Mouse (Mus musculus): Measurements from ENCODE around the gene Ifne. TPM values are rescaled to one million over a fixed set of nuclear protein-coding genes. Genes with fewer than 3 reads are reported as not detected.

The Ifne gene
- polyA plus RNA-seq, 1 experiment from 2014 or later = not detected

- Histone ChIP-seq H3K9ac (no peak overlapping the region), H3K9me3 (no peaks in the 10 kb centered on the region), H3K4me1 (replicated peaks) (no peaks in the 10 kb centered on the region), H3K36me3 (no peaks in the 10 kb centered on the region), H3K27ac (no peak overlapping the region), H3K4me3 (replicated peaks) (no peak overlapping the region), H3K27me3 (replicated peaks) (no peaks in the 10 kb centered on the region), H3K4me2 (replicated peaks) (no peak overlapping the region)
- 0 out of 2 replicates have a peak, but pooled peaks have one; percentile 42 for ATAC-seq
- 74% methylated on average over 10 of the region's 10 CpGs for WGBS
Observed at GRCm38 (mm10) chr4:88909600-88910534, 29.9 kb upstream of the Ifne start.

GRCm38 (mm10) chr4:88893201-88893754, 13.3 kb upstream of the Ifne start:
- H3K4me3 ChIP-seq (replicated peaks) = no peak overlapping the region
- ATAC-seq = peak; percentile 89
- H3K4me2 ChIP-seq (replicated peaks) = no peak overlapping the region
- no peaks in the 10 kb centered on the region for H3K9me3 ChIP-seq
- no peak overlapping the region for H3K9ac ChIP-seq
- no peaks in the 10 kb centered on the region for H3K36me3 ChIP-seq
- H3K4me1 ChIP-seq (replicated peaks) = no peaks in the 10 kb centered on the region
- H3K27me3 ChIP-seq (replicated peaks) = no peaks in the 10 kb centered on the region
- no peak overlapping the region for H3K27ac ChIP-seq

DNA sequence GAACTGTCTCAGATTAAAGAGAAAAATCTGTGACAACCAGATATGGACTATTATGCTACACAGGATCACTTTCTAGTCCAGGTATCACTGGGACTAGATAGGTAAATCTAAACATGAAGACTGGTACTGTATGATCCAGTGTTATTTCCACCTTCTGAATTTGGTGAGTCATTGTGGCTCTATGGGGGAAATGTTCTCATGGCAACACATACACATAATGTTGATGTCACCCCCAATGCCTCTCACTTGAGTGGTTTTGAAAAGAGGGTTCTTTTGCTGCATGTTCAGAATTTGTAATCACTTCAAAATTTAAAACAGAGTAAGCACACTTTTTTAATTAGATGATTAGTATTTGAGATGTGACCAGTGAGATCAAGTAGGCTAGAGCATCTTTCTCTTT, 8.2 kb upstream of the Ifne start:
- Histone ChIP-seq H3K9ac (no peak overlapping the region), H3K9me3 (no peaks in the 10 kb centered on the region), H3K4me3 (replicated peaks) (no peak overlapping the region), H3K4me2 (replicated peaks) (no peak overlapping the region), H3K4me1 (replicated peaks) (no peaks in the 10 kb centered on the region), H3K27me3 (replicated peaks) (no peaks in the 10 kb centered on the region), H3K36me3 (no peaks in the 10 kb centered on the region), H3K27ac (no peak overlapping the region)
- ATAC-seq = no peak

GRCm38 (mm10) chr4:88878772-88879171, 1.2 kb downstream of the Ifne start:
- H3K4me1 ChIP-seq (replicated peaks) = no peaks in the 10 kb centered on the region
- no peak for ATAC-seq
- H3K4me3 ChIP-seq (replicated peaks) = no peak overlapping the region
- H3K27me3 ChIP-seq (replicated peaks) = no peaks in the 10 kb centered on the region
- H3K9me3 ChIP-seq = no peaks in the 10 kb centered on the region
- 65% methylated on average over 4 of the region's 4 CpGs for WGBS
- no peak overlapping the region for H3K4me2 ChIP-seq (replicated peaks)
- H3K27ac ChIP-seq = no peak overlapping the region
- no peaks in the 10 kb centered on the region for H3K36me3 ChIP-seq
- no peak overlapping the region for H3K9ac ChIP-seq

- Histone ChIP-seq H3K27ac (no peak overlapping the region), H3K9ac (no peak overlapping the region), H3K4me1 (replicated peaks) (no peaks in the 10 kb centered on the region), H3K4me2 (replicated peaks) (peak overlapping the region; percentile 20; the same call in 1 of the 2 replicates), H3K4me3 (replicated peaks) (no peak overlapping the region), H3K36me3 (no peaks in the 10 kb centered on the region), H3K9me3 (no peaks in the 10 kb centered on the region), H3K27me3 (replicated peaks) (no peaks in the 10 kb centered on the region)
- 46% methylated on average over 10 of the region's 10 CpGs for WGBS
- ATAC-seq = peak; percentile 62
Observed at GRCm38 (mm10) chr4:88878246-88878645, 1.8 kb downstream of the Ifne start.

DNA sequence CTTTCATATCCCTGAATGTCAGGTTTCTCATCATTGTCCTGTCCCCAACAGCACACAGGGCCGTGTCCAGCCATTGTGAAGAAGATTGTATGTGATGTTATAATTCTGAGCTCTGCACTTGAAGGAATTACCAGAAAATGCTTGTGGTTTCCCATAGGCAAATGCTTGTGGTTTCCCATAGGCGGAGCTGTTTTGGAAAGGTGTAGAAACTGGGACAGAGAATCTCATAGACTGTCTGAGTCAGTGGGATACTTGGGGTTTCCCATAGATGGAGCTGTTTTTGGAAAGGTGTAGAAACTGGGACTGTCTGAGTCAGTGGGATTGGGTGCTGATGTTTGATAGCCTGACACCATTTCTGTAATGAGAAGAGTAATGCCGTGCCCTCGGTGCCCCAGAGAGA, 3.5 kb downstream of the Ifne start:
- Histone ChIP-seq H3K9ac (no peak overlapping the region), H3K27me3 (replicated peaks) (no peaks in the 10 kb centered on the region), H3K4me3 (replicated peaks) (no peak overlapping the region), H3K36me3 (no peaks in the 10 kb centered on the region), H3K4me2 (replicated peaks) (no peak overlapping the region), H3K9me3 (no peaks in the 10 kb centered on the region), H3K4me1 (replicated peaks) (no peaks in the 10 kb centered on the region), H3K27ac (no peak overlapping the region)
- WGBS = 77% methylated on average over 4 of the region's 4 CpGs
- no peak for ATAC-seq

GRCm38 (mm10) chr4:88875435-88876095, 4.4 kb downstream of the Ifne start:
- ATAC-seq = peak; percentile 32
- 57% methylated on average over 4 of the region's 4 CpGs for WGBS
- no peak overlapping the region for H3K27ac ChIP-seq

GRCm38 (mm10) chr4:88872691-88873090, 7.3 kb downstream of the Ifne start:
- H3K9ac ChIP-seq = no peak overlapping the region
- H3K27me3 ChIP-seq (replicated peaks) = no peaks in the 10 kb centered on the region
- no peaks in the 10 kb centered on the region for H3K36me3 ChIP-seq
- H3K9me3 ChIP-seq = no peaks in the 10 kb centered on the region
- no peak overlapping the region for H3K4me2 ChIP-seq (replicated peaks)
- H3K4me3 ChIP-seq (replicated peaks) = no peak overlapping the region
- H3K27ac ChIP-seq = no peak overlapping the region
- WGBS = 0% methylated on average over 2 of the region's 2 CpGs
- 0 out of 2 replicates have a peak, but pooled peaks have one; percentile 35 for ATAC-seq
- H3K4me1 ChIP-seq (replicated peaks) = no peaks in the 10 kb centered on the region

More at GRCm38 (mm10) chr4:88875435-88876095, 4.4 kb downstream of the Ifne start:
- Histone ChIP-seq H3K36me3 (no peaks in the 10 kb centered on the region), H3K4me1 (replicated peaks) (no peaks in the 10 kb centered on the region), H3K27me3 (replicated peaks) (no peaks in the 10 kb centered on the region), H3K9ac (no peak overlapping the region), H3K9me3 (no peaks in the 10 kb centered on the region), H3K4me3 (replicated peaks) (no peak overlapping the region), H3K4me2 (replicated peaks) (no peak overlapping the region)

DNA sequence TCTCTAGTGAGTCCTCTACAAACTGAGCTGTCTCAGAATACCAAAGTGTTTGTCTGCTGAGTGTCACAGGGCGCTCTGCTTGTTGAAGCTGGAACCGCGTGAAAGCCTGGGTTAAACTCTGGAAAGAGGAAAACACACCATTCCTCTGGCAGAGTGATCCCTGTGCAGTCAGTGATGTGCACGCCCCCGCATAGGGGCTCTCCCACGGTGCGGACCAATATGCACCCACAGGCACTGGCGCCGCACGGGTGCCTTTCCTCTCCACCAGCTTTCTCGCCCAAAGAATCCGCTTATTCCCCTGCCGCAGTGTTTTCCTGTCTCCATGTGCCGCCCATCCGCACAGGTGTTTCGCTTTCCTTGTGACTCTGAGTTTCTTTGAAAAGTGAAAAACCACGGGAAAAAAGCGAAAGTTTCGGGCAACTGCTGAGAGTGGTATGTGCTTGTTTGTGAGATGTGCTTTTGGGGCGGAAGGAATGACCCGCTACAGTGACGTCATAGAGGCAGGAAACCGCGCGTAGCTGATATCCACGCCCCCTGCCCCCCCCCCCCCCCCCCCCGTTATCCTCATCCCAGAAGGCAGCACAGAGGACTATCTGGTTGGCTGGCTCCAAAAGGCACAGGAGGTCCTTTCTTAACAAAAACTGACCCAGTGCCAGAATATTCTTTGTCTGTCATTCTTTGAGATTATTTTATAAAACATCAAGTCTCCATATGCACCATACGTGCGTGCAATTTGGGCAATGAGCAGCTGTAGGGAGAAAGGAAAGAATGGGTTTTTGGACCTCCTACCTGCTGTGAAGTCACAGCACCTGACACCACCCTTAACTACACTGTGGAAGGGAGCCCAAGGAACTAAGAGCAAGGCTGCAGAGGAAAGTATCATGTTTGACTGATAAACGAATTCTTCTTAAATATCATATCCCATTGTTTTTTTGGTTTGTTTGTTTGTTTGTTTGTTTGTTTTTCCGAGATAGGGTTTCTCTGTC, 11.8 kb downstream of the Ifne start:
- Histone ChIP-seq H3K27ac (no peak overlapping the region), H3K36me3 (no peaks in the 10 kb centered on the region), H3K27me3 (replicated peaks) (no peaks in the 10 kb centered on the region), H3K4me2 (replicated peaks) (peak overlapping the region; percentile 80), H3K9me3 (no peaks in the 10 kb centered on the region), H3K4me1 (replicated peaks) (no peaks in the 10 kb centered on the region), H3K4me3 (replicated peaks) (peak overlapping the region; percentile 45), H3K9ac (peak overlapping the region; percentile 23)
- ATAC-seq = peak; percentile 66
- 8% methylated on average over 30 of the region's 31 CpGs for WGBS

DNA sequence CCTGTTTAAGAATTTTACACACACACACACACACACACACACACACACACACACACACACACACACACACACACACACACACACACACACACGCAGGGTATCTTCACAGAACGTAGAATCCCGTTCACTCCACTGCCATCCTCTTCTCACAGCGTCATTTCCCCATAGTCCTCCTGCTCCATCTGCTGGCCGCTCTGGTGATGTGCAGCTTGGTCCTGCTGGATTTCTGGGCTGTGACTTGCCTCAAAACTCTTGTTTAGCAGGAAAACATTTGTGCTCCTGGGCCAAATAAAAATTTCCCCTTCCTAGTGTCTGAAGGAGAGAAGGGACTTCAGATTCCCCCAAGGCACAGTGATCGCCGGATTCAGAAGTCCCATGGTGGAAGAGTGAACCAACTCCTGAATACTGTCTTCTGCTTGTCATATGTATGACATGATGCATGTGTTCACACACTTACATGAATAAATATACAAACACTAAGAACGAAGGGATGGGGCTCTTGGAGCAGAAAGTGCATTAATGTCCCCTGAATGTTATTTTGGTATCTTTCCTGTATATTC, 12.6 kb downstream of the Ifne start:
- no peaks in the 10 kb centered on the region for H3K9me3 ChIP-seq
- no peaks in the 10 kb centered on the region for H3K27me3 ChIP-seq (replicated peaks)
- peak overlapping the region; percentile 45 for H3K4me3 ChIP-seq (replicated peaks)
- 0% methylated on average over 8 of the region's 8 CpGs for WGBS
- peak; percentile 79 for ATAC-seq
- 0 out of 2 replicates have a peak overlapping the region, but pooled peaks have one; percentile 23 for H3K9ac ChIP-seq
- H3K27ac ChIP-seq = no peak overlapping the region
- H3K4me2 ChIP-seq (replicated peaks) = peak overlapping the region; percentile 80
- no peaks in the 10 kb centered on the region for H3K36me3 ChIP-seq
- no peaks in the 10 kb centered on the region for H3K4me1 ChIP-seq (replicated peaks)

GRCm38 (mm10) chr4:88865011-88865569, 14.9 kb downstream of the Ifne start:
- 57% methylated on average over 6 of the region's 6 CpGs for WGBS
- ATAC-seq = no peak

More at GRCm38 (mm10) chr4:88865011-88865569, 14.9 kb downstream of the Ifne start:
- no peaks in the 10 kb centered on the region for H3K36me3 ChIP-seq
- no peak overlapping the region for H3K4me3 ChIP-seq (replicated peaks)
- no peak overlapping the region for H3K4me2 ChIP-seq (replicated peaks)
- no peaks in the 10 kb centered on the region for H3K9me3 ChIP-seq
- no peak overlapping the region for H3K9ac ChIP-seq
- no peaks in the 10 kb centered on the region for H3K4me1 ChIP-seq (replicated peaks)
- no peaks in the 10 kb centered on the region for H3K27me3 ChIP-seq (replicated peaks)
- H3K27ac ChIP-seq = no peak overlapping the region

Data from intestine, embryonic 15.5 days (tissue).